Mouse (Mus musculus) intestine, embryonic 14.5 days (tissue): ENCODE results near the gene Bhlhe40. TPM values are rescaled to one million over a fixed set of nuclear protein-coding genes. Genes with fewer than 3 reads are reported as not detected.

Source experiments
- ATAC-seq: fragments of 200-750 bp; cut with Nextera tagmentation; replicated peaks from 2 replicates; pipeline ENCODE4 v1.8.0; 2017; ENCODE audit warnings: low read depth, moderate number of reproducible peaks, moderate TSS enrichment, moderate library complexity; ENCODE audit not compliant: low FRiP score, low TSS enrichment
- DNase-seq: peaks from one replicate; pipeline ENCODE4 v3.0.0-alpha.2; 2018; ENCODE audit warnings: low spot score
- H3K27ac ChIP-seq: fragments of 300-500 bp; sonication (generic); 2 replicates; pipeline ENCODE4 v1.5.1; 2014; ENCODE audit warnings: low read depth, mild to moderate bottlenecking, control low read depth
- H3K27me3 ChIP-seq: fragments of 300-500 bp; sonication (generic); replicated peaks from 2 replicates; pipeline ENCODE4 v1.6.1; 2014; ENCODE audit warnings: low read length, control low read depth; ENCODE audit not compliant: control insufficient read depth, insufficient read depth
- H3K36me3 ChIP-seq: fragments of 300-500 bp; sonication (generic); 2 replicates; pipeline ENCODE4 v1.6.1; 2014; ENCODE audit warnings: low read length, control low read depth; ENCODE audit not compliant: control insufficient read depth, insufficient read depth
- H3K4me1 ChIP-seq: fragments of 300-500 bp; sonication (generic); replicated peaks from 2 replicates; pipeline ENCODE4 v1.6.1; 2014; ENCODE audit warnings: low read length, control low read depth, mixed read lengths; ENCODE audit not compliant: control insufficient read depth, insufficient read depth
- H3K4me2 ChIP-seq: fragments of 300-500 bp; sonication (generic); 2 replicates; pipeline ENCODE4 v1.6.1; 2014; ENCODE audit warnings: low read length
- H3K4me3 ChIP-seq: fragments of 300-500 bp; sonication (generic); 2 replicates; pipeline ENCODE4 v1.5.1; 2014; ENCODE audit warnings: low read depth, low read length, control low read depth, mixed read lengths
- H3K9ac ChIP-seq: fragments of 300-500 bp; sonication (generic); 2 replicates; pipeline ENCODE4 v1.6.1; 2014; ENCODE audit warnings: mild to moderate bottlenecking, low read length
- H3K9me3 ChIP-seq: fragments of 300-500 bp; sonication (generic); 2 replicates; pipeline ENCODE4 v1.6.1; 2016; ENCODE audit warnings: low read length, control low read depth; ENCODE audit not compliant: control insufficient read depth
- WGBS: fragments of 180-500 bp; shearing (Covaris S2); extraction: QIAGEN DNeasy Blood & Tissue Kit; methylation state at CpG from one replicate; pipeline ENCODE4 v1.1.7; 2014; 5-methylcytosine and 5-hydroxymethylcytosine counted together
- polyA plus RNA-seq: library from polyadenylated mRNA; unstranded; fragments of >200 nt; fragmentation: Nextera tagmentation; extraction: Ambion mirVana; gene quantifications from 2 replicates; pipeline ENCODE4 v1.2.1, GENCODE M21; 2014

Bhlhe40 gene
- polyA plus RNA-seq, 1 experiment from 2014 or later, result 23.6 TPM

GRCm38 (mm10) chr6:108676783-108677340, 16.4 kb downstream of the Bhlhe40 start:
- no peaks in the 10 kb centered on the region for H3K27me3 ChIP-seq
- no peak overlapping the region for H3K9ac ChIP-seq
- no peak overlapping the region for H3K4me3 ChIP-seq
- H3K4me1 ChIP-seq, result no peaks in the 10 kb centered on the region
- DNase-seq (no peak), ATAC-seq (no peak)
- WGBS, result 91% methylated on average over 9 of the region's 9 CpGs
- no peaks in the 10 kb centered on the region for H3K36me3 ChIP-seq
- no peak overlapping the region for H3K4me2 ChIP-seq
- H3K9me3 ChIP-seq, result no peaks in the 10 kb centered on the region
- H3K27ac ChIP-seq, result no peak overlapping the region

GRCm38 (mm10) chr6:108677697-108678096, 17.3 kb downstream of the Bhlhe40 start:
- Histone ChIP-seq H3K36me3 (no peaks in the 10 kb centered on the region), H3K9me3 (no peaks in the 10 kb centered on the region), H3K27ac (no peak overlapping the region), H3K4me2 (no peak overlapping the region), H3K4me3 (no peak overlapping the region), H3K9ac (no peak overlapping the region), H3K4me1 (no peaks in the 10 kb centered on the region), H3K27me3 (no peaks in the 10 kb centered on the region)
- WGBS, result 94% methylated on average over 4 of the region's 4 CpGs
- DNase-seq (no peak), ATAC-seq (no peak)

GRCm38 (mm10) chr6:108678227-108678626, 17.8 kb downstream of the Bhlhe40 start:
- no peak overlapping the region for H3K9ac ChIP-seq
- 76% methylated on average over 5 of the region's 5 CpGs for WGBS
- H3K4me3 ChIP-seq, result no peak overlapping the region
- H3K4me1 ChIP-seq, result no peaks in the 10 kb centered on the region
- no peaks in the 10 kb centered on the region for H3K36me3 ChIP-seq
- no peak for ATAC-seq
- no peaks in the 10 kb centered on the region for H3K27me3 ChIP-seq
- H3K27ac ChIP-seq, result no peak overlapping the region
- no peak for DNase-seq
- H3K4me2 ChIP-seq, result no peak overlapping the region
- no peaks in the 10 kb centered on the region for H3K9me3 ChIP-seq

GRCm38 (mm10) chr6:108680503-108680902, 20.1 kb downstream of the Bhlhe40 start:
- Histone ChIP-seq H3K4me1 (no peaks in the 10 kb centered on the region), H3K4me3 (no peak overlapping the region), H3K4me2 (no peak overlapping the region), H3K27me3 (no peaks in the 10 kb centered on the region), H3K9me3 (no peaks in the 10 kb centered on the region), H3K27ac (no peak overlapping the region), H3K9ac (no peak overlapping the region), H3K36me3 (no peaks in the 10 kb centered on the region)
- ATAC-seq (no peak), DNase-seq (no peak)
- 77% methylated on average over 7 of the region's 7 CpGs for WGBS

- no peaks in the 10 kb centered on the region for H3K4me1 ChIP-seq
- 67% methylated on average over 4 of the region's 4 CpGs for WGBS
Measured at GRCm38 (mm10) chr6:108681084-108681483, 20.7 kb downstream of the Bhlhe40 start.

GRCm38 (mm10) chr6:108683140-108683539, 22.7 kb downstream of the Bhlhe40 start:
- DNase-seq (no peak), ATAC-seq (no peak)
- no peaks in the 10 kb centered on the region for H3K27me3 ChIP-seq
- H3K9me3 ChIP-seq, result no peaks in the 10 kb centered on the region
- whole genome bisulfite sequencing, result 87% methylated on average over 1 of the region's 1 CpGs
- no peaks in the 10 kb centered on the region for H3K36me3 ChIP-seq
- no peak overlapping the region for H3K27ac ChIP-seq
- no peaks in the 10 kb centered on the region for H3K4me1 ChIP-seq
- no peak overlapping the region for H3K9ac ChIP-seq
- no peak overlapping the region for H3K4me3 ChIP-seq
- no peak overlapping the region for H3K4me2 ChIP-seq

More at GRCm38 (mm10) chr6:108681084-108681483, 20.7 kb downstream of the Bhlhe40 start:
- Histone ChIP-seq H3K4me2 (no peak overlapping the region), H3K27me3 (no peaks in the 10 kb centered on the region), H3K9ac (no peak overlapping the region), H3K4me3 (no peak overlapping the region), H3K9me3 (no peaks in the 10 kb centered on the region), H3K36me3 (no peaks in the 10 kb centered on the region), H3K27ac (no peak overlapping the region)
- ATAC-seq, result no peak
- no peak for DNase-seq

GRCm38 (mm10) chr6:108684430-108684829, 24.0 kb downstream of the Bhlhe40 start:
- ATAC-seq (no peak), DNase-seq (no peak)
- H3K9me3 ChIP-seq, result no peaks in the 10 kb centered on the region
- H3K4me2 ChIP-seq, result no peak overlapping the region
- no peak overlapping the region for H3K4me3 ChIP-seq
- WGBS, result 56% methylated on average over 5 of the region's 5 CpGs
- H3K27me3 ChIP-seq, result no peaks in the 10 kb centered on the region
- H3K4me1 ChIP-seq, result no peaks in the 10 kb centered on the region
- H3K27ac ChIP-seq, result no peak overlapping the region
- H3K36me3 ChIP-seq, result no peaks in the 10 kb centered on the region
- no peak overlapping the region for H3K9ac ChIP-seq

- H3K27ac ChIP-seq, result no peak overlapping the region
- H3K4me1 ChIP-seq, result no peaks in the 10 kb centered on the region
- DNase-seq, result no peak
- H3K4me3 ChIP-seq, result no peak overlapping the region
- H3K27me3 ChIP-seq, result no peaks in the 10 kb centered on the region
- H3K36me3 ChIP-seq, result no peaks in the 10 kb centered on the region
- H3K9ac ChIP-seq, result no peak overlapping the region
- no peak for ATAC-seq
- H3K4me2 ChIP-seq, result no peak overlapping the region
- 66% methylated on average over 9 of the region's 9 CpGs for WGBS
- no peaks in the 10 kb centered on the region for H3K9me3 ChIP-seq
Measured at GRCm38 (mm10) chr6:108685758-108686355, 25.4 kb downstream of the Bhlhe40 start.

- Histone ChIP-seq H3K9ac (no peak overlapping the region), H3K36me3 (no peaks in the 10 kb centered on the region), H3K4me3 (no peak overlapping the region), H3K4me2 (no peak overlapping the region), H3K9me3 (no peaks in the 10 kb centered on the region), H3K4me1 (no peaks in the 10 kb centered on the region), H3K27ac (no peak overlapping the region), H3K27me3 (no peaks in the 10 kb centered on the region)
- no peak for DNase-seq
- WGBS, result 81% methylated on average over 3 of the region's 3 CpGs
- no peak for ATAC-seq
Measured at GRCm38 (mm10) chr6:108686930-108687329, 26.5 kb downstream of the Bhlhe40 start.
